Mouse (Mus musculus) fat pad, adult 2 months (tissue): Measurements from ENCODE around the gene Acbd6.

Experiments used
- DNase-seq: peaks from one replicate; pipeline ENCODE4 v3.0.0-alpha.2; 2011; ENCODE audit warnings: low read depth, low spot score; ENCODE audit errors: extremely low read depth

Acbd6 gene

GRCm38 (mm10) chr1:155646345-155647307 lies 88.7 kb downstream of the Acbd6 start:
- DNase-seq: no peak

- no peak for DNase-seq
Observed at GRCm38 (mm10) chr1:155650121-155650846, 92.4 kb downstream of the Acbd6 start.

- no peak for DNase-seq
Observed at GRCm38 (mm10) chr1:155654961-155655360, 97.0 kb downstream of the Acbd6 start.

- DNase-seq: no peak
Observed at GRCm38 (mm10) chr1:155656321-155656720, 98.4 kb downstream of the Acbd6 start.

- no peak for DNase-seq
Observed at GRCm38 (mm10) chr1:155663994-155664393, 106.1 kb downstream of the Acbd6 start.

GRCm38 (mm10) chr1:155675570-155675969 lies 117.7 kb downstream of the Acbd6 start:
- no peak for DNase-seq

GRCm38 (mm10) chr1:155681116-155681799 lies 123.3 kb downstream of the Acbd6 start:
- DNase-seq: no peak

- no peak for DNase-seq
Observed at GRCm38 (mm10) chr1:155686816-155687215, 128.9 kb downstream of the Acbd6 start.

- no peak for DNase-seq
Observed at GRCm38 (mm10) chr1:155689141-155689540, 131.2 kb downstream of the Acbd6 start.

- no peak for DNase-seq
Observed at GRCm38 (mm10) chr1:155689558-155689957, 131.6 kb downstream of the Acbd6 start.

GRCm38 (mm10) chr1:155692230-155692629 lies 134.3 kb downstream of the Acbd6 start:
- no peak for DNase-seq

GRCm38 (mm10) chr1:155693026-155693425 lies 135.1 kb downstream of the Acbd6 start:
- no peak for DNase-seq

- no peak for DNase-seq
Observed at GRCm38 (mm10) chr1:155693443-155693842, 135.5 kb downstream of the Acbd6 start.

GRCm38 (mm10) chr1:155698373-155699159 lies 140.6 kb downstream of the Acbd6 start:
- no peak for DNase-seq

GRCm38 (mm10) chr1:155700886-155701285 lies 143.0 kb downstream of the Acbd6 start:
- peak; percentile 56 for DNase-seq

GRCm38 (mm10) chr1:155703191-155703680 lies 145.3 kb downstream of the Acbd6 start:
- DNase-seq: peak; percentile 99

- no peak for DNase-seq
Observed at GRCm38 (mm10) chr1:155704182-155704581, 146.3 kb downstream of the Acbd6 start.

GRCm38 (mm10) chr1:155713306-155713705 lies 155.4 kb downstream of the Acbd6 start:
- no peak for DNase-seq

GRCm38 (mm10) chr1:155715366-155715765 lies 157.4 kb downstream of the Acbd6 start:
- DNase-seq: no peak

- peak; percentile 10 for DNase-seq
Observed at GRCm38 (mm10) chr1:155717301-155717700, 159.4 kb downstream of the Acbd6 start.
